Comparison of ENCODE assay signal across 14 mouse cellular contexts in the genomic region with DNA sequence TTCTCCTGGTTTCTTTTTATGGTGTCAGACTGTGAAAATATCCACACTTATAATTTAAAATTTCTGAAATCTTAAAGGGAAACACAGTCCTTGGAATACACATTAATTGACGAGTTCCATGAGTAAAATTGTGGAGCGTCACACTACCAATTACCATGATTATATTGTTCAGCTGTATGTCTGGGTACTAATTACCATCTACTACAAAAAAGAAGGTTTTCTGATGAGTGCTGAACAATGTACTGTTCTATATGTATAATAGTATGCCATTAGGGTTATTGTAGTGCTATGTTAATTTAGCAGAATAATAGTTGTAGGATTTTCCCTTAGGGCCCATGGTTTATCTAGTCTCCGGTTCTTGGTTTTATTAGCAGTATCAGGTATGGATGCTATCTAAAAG. TPM values are rescaled to one million over a fixed set of nuclear protein-coding genes. Genes with fewer than 3 reads are reported as not detected.
"Had no signal": no experiment of that assay in that cellular context is flagged by ENCODE, and none has a peak within 500 bp of the region (broad histone marks: within the 10 kb centered on the region; RNA-seq: fewer than 3 reads in every experiment).

No protein-coding gene starts in this region.

- H3K9me3 ChIP-seq: megakaryocyte, embryonic 14.5 days; midbrain, embryonic 13.5 days; midbrain, embryonic 15.5 days; neural tube, embryonic 12.5 days had no signal

- H3K4me2 ChIP-seq: lung, embryonic 14.5 days; midbrain, embryonic 11.5 days; midbrain, embryonic 13.5 days; midbrain, embryonic 15.5 days; neural tube, embryonic 12.5 days had no signal

- ATAC-seq: midbrain, embryonic 13.5 days; midbrain, embryonic 15.5 days had no signal

- H3K27me3 ChIP-seq: megakaryocyte, embryonic 14.5 days; midbrain, embryonic 13.5 days; midbrain, embryonic 15.5 days; neural tube, embryonic 12.5 days had no signal

- DNase-seq: lung, embryonic 14.5 days; right cerebral cortex, adult 18-20 months; right cerebral cortex, postnatal 25 days; right cerebral cortex, postnatal 4 days; thymus, adult 18-20 months; thymus, postnatal 25 days; thymus, postnatal 4 days had no signal

- H3K36me3 ChIP-seq: midbrain, embryonic 13.5 days; midbrain, embryonic 15.5 days; neural tube, embryonic 12.5 days had no signal

- H3K27ac ChIP-seq: macrophage; midbrain, embryonic 13.5 days; midbrain, embryonic 15.5 days; neural tube, embryonic 12.5 days had no signal

- H3K9ac ChIP-seq: lung, embryonic 14.5 days; midbrain, embryonic 13.5 days; midbrain, embryonic 15.5 days; neural tube, embryonic 12.5 days had no signal

- H3K4me1 ChIP-seq: megakaryocyte, embryonic 14.5 days; midbrain, embryonic 13.5 days; midbrain, embryonic 15.5 days; neural tube, embryonic 12.5 days had no signal

- H3K4me3 ChIP-seq: midbrain, embryonic 13.5 days; midbrain, embryonic 15.5 days; neural tube, embryonic 12.5 days had no signal

RNA-seq across cellular contexts. Expression of gene Gpr141, which starts 29.1 kb away (rescaled TPM):
- polyA plus RNA-seq: midbrain, embryonic 13.5 days; neural tube, embryonic 14.5 days had no signal
